Mouse (Mus musculus): Measurements from ENCODE around the gene Txk. TPM values are rescaled to one million over a fixed set of nuclear protein-coding genes. Genes with fewer than 3 reads are reported as not detected.

Gene Txk
- total RNA-seq, 2 experiments from 2014 or later: 0.14 TPM; not detected in 1

DNA sequence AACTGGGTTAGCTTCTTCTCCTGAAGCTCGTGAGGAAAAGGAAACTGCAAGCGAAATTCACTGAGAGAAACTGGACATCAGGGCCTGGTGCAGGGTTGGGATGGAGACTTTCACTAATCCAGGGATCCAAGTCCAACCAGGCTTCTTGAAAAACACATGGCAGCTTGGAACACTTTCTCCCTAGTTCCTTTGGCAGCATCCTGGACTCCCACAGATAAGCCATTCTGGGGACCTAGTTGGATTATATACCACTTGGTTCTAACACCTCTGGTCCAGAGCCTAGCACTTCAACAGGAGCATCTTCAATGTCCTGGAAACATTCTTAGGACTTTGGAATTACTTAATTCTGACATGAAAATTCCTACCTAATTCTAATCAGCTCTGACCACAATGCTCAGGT lies 2.5 kb upstream of the Txk start:
- DNase-seq (ENCODE audit: extremely low spot score in 1 of 2, low spot score in 1 of 2): no peak

DNA sequence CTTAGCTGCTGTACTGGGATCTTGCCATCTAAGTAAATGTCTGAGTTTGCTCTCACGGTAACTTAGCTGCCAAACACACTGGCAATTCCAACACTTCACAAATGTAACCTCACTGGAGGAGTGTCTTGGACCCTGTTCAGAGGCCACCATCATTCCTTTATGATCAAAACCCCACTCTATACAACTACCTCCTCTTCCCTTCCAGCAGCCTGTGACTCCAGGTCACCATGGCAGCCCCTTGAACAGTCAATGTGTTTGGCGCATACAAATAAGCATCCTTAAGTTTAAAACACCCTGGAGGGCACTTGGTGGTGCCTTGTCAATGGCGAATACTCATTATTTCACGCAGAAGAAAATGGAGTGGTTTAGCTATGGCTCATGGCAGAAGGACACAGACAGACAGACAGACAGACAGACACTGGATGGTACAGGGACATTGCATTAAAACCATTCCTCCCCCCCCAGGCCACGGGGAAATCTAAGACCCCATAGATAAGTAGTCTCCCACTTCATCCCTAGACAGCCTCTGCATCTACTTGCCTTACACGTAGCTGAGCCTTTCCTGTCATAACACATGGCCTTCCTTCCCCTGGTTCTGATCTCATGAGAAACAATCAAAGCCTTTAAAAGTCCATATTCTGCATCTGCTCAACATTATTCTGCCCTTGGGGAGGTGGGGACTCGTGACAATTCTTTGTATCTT lies 1.4 kb downstream of the Txk start:
- no peak for DNase-seq (ENCODE audit: extremely low spot score in 1 of 2, low spot score in 1 of 2)

DNA sequence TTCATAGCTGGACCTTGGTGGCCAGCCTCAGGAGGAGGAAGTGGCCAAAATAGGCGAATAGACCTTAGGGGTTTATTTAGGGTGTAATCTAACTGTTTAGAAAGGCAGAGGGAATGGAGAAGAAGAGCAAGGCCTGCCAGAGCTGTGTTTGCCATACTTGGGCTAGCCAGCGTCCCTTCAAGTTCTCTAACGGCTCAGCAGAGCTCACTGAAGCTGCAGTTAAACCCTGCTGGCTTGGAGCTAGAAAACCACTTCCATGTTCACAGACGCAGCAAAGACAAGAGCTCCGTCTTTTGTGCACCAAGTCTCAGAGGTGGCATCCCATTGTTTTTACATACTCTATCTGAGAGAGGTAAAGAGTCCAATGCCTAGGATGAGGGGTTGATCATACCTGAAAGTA lies 2.4 kb downstream of the Txk start:
- no peak for DNase-seq (ENCODE audit: extremely low spot score in 1 of 2, low spot score in 1 of 2)

DNA sequence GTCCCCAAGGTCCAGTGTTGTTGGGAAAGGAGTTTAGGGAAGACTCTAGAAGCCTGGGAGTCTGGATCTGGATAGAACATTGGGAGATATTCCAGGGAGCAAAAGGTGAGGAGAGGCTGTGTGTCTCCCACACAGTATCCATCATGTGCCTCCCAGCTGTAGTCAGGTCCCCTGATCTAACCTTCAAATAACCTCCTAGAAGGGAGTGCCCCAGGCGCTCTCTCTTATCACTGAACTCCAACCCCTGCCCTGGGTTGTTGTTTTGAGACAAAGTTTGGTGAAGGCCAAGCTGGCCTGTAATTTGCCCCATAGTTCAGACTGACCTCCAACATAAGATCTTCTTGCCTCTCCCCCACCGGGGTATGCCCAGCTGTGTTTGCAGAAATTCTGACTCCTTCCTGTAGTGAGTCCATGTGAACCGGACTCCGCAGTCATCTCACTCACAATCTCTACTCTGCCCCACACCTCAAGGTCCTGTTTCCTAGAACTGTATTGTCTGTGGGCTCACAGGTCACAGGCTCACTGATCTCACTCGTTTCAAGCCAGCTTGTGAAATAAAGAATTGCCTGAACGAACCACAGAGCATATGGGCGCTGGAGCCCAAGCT lies 3.8 kb downstream of the Txk start:
- no peak for DNase-seq (ENCODE audit: extremely low spot score in 1 of 2, low spot score in 1 of 2)

DNA sequence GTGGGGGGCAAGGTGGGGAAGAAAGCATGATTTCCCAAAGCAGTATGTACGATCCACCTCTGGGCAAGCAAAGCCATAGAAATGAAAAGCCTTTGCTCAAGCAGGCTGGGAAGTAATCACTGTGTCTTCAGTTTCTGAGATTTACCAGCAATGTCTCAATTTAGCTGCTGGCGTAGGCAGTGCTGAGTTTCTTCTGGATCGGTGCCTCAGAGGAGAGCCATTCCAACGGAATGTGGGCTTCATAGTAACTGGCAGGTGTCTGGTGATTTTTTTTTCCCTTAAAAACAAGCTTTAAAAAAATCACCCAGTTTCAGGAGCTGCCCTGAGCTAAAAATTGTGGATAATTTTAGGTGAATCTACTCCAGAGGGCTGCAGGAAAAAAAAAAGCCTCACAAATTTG lies 5.2 kb downstream of the Txk start:
- peak in 1 of 2 experiments; percentile 6 for DNase-seq (ENCODE audit: extremely low spot score in 1 of 2, low spot score in 1 of 2)

DNA sequence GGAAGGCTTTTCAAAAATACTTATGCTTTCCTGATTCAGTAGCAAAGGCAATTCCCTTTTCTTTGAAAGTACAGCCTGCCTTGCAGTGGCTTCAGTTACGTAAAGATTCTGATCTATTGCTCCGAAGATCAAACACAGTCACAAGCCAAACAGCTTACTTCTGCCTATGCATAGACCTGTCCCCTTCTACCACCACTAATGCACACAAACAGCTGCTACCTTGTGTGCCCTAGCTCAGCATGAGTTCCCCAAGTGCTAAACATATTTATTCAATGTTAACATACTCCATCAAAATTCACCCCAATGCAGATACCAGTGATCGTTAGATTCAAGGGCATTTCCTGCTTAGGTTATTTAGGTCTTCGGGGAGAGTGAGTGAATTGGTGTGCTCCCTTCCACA lies 6.1 kb downstream of the Txk start:
- no peak for DNase-seq (ENCODE audit: extremely low spot score in 1 of 2, low spot score in 1 of 2)

DNA sequence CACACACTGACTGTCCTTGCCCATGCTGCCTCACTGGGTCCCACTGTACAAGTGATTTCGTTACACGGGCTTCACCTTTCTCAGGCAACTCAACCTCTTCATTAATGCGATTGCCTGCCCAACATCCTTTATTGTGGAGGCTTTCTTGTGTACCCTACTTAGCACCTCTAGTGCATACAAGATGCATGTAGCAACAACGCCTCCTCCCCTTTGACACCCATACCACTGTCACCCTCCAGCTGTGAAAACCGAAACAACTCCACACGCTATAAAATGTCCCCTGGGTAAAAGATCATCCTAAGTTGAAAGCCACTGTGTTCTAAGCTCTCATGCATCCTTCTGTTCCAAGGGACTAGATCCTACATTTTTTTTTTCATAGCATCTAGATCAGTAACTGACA lies 9.5 kb downstream of the Txk start:
- no peak for DNase-seq (ENCODE audit: extremely low spot score in 1 of 2, low spot score in 1 of 2)

DNA sequence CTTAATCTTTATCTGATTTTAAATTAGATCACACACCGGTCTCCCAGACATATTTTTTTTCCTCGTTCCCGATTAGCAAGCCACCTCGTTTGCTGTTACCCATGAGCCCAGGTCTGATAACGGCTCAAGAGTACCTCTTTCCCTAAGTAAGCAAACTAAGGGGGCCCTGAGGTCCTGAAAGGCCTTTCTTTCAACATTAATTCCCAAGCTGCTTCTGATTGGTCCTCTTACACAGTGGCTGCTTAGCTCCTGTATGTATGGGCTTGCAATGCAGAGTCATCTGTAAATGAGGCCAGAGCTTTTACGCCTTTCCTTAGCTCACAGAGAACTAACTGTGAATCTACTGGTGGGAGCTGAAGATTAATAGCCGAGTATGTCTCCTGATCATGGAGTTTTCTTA lies 15.7 kb downstream of the Txk start:
- DNase-seq (ENCODE audit: extremely low spot score in 1 of 2, low spot score in 1 of 2): no peak

DNA sequence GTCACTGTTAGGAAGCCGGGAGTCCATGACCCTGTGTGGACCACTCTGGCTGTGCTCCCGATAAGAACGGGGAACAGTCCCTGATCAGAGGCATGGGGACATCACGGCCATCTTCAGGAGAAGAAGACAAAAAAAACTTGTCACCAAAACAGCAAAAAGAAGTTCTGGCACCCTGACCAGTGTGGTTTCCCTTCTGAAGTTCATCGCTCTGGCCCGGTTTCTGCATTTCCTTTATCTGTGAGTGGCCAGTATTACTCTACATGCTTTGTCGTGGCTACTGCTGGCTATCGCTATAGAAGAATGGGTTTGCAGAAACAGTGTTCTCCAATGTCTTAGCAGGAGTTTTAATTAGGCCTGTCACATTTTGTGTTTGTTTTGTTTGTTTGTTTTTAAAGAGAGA lies 16.1 kb downstream of the Txk start:
- no peak for DNase-seq (ENCODE audit: extremely low spot score in 1 of 2, low spot score in 1 of 2)

DNA sequence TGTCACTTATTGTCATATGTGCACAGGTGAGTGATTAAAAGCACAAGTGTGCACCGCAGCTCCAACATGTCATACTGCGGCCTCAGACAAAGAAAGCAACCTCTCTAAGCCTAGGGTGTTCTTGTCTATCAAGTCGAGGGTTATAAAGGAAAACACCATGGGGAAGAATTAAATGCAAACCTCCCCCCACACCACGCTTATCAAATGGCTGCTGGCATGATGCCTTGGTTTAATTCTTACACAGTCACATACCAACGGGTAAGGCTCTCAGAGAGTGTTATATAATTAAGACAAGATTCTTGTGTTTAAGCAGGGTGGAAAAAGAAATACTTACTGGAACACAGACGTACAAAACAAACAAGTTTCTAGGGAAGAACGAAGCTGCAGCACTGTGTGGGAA lies 16.8 kb downstream of the Txk start:
- no peak for DNase-seq (ENCODE audit: extremely low spot score in 1 of 2, low spot score in 1 of 2)

DNA sequence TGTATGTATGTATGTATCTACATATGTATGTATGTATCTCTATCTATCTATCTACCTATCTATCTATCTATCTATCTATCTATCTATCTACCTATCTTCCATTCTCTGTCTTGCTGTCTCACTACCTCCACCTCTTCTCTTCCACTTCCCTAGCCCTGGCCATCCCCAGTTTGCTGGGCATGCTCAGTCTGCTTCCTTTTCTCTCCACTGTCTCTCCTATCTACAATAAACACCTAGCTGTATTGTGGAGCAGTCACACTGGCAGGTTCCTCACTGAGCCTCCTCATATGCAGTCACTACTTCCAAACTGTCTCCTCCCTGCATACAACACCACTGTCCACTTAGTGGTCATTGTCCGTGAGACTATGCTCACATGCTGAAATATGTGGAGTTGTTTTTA lies 19.7 kb downstream of the Txk start:
- no peak for DNase-seq (ENCODE audit: extremely low spot score in 1 of 2, low spot score in 1 of 2)

DNA sequence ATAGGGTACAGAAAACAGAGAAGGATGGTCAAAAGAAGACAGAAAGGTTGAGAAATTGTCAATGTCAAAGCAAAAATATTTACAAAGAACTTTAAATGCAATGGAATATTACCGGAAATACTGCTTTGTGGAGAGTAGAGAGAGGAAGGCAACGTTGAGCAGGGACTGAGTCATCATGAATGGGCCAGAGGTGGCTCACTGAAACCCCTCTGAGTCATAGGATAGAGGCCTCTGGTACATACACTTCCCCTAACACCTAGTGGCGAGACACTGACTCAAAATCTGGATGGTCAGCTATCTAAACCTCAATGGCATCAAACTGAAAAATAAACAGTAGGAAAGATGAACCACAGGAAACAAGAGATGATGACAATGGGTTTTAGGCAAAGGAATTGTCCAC lies 27.2 kb downstream of the Txk start:
- no peak for DNase-seq (ENCODE audit: extremely low spot score in 1 of 2, low spot score in 1 of 2)

DNA sequence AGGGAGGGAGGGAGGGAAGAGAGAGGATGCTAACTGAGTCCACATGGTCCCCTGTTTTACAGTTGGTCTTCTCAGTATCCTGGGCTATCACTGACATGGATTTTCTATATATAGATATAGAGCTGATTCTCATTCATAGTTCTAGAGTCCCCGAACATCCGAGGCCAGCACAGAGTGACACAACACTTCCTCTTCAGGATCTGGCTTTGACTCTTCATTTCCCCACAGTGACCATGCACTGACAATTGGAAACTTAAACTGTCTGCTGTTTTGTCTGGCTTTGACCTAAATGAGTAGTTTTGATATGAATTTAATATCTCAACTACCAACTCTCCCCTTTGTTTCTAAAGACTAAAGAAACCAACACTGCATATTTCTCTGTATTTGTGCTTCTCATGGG lies 29.1 kb downstream of the Txk start:
- DNase-seq (ENCODE audit: extremely low spot score in 1 of 2, low spot score in 1 of 2): no peak

DNA sequence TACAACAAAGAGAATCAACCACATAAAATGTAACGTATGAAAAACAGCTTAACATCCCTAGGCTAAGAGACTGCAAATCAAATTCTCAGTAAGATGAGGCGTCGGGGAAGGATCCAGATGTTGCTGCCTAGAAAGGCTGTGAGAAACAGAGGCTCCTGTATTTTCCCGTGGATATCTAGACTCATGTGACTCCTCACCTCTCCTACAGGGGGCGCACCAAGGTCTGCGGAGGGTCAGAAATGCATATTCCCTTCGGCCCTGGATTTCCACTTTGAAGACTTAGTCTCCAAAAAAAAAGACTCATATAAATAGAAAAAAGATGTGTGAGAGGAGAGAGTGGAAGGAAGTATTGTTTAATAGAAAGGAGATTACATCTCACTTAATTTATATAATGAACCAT lies 32.0 kb downstream of the Txk start:
- DNase-seq (ENCODE audit: extremely low spot score in 1 of 2, low spot score in 1 of 2): no peak

DNA sequence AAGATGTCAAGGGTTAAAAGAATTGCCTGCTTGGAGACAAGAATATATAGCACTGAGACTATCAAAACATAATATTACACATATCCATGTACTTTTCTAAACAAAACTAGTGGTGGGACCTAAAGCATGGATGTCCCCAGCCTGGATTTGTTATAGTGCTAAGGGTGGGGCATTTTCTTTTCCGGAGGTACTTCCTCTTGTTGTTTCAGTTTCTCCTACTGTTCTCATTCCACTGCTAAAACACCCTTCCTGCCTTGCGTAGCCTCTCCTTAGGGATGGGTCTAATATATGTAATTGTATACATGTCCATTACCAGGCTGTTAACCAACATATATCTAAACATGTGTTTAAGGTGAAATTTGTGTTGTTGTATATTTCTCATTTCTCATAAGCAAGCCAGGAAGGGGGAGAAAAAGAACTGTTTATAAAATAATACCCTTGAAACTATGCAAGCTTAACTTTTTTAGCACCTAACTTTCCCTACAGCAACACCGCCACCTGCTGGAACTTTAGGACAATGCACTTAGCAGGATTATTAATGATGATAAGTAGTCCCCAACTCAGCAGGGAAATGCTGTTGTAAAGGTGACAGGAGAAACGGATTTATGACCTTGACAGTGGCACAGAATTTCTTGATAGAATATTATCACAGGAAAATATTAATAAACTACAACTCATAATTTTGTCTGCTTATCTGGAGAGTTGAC lies 41.9 kb downstream of the Txk start:
- DNase-seq (ENCODE audit: extremely low spot score in 1 of 2, low spot score in 1 of 2): peak; percentile 36 to 87

DNA sequence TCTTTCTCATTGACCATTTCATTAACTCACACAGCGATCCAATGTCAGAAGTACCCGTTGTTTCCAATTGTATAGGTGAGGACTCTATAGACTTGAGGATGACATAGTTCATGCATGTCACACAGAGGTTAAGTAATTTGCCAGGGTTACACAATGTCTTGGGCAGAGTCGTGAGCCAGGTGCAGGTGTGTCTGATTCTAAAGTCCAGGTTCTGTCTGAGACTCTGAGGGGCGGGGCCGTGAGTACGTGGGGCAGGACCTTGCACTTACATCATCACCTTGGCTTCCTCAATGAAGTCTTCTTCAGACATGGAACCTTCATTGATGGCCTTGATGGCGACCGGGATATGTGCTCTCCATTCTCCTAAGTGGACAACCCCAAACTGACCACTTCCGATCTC lies 42.6 kb downstream of the Txk start:
- no peak for DNase-seq (ENCODE audit: extremely low spot score in 1 of 2, low spot score in 1 of 2)

DNA sequence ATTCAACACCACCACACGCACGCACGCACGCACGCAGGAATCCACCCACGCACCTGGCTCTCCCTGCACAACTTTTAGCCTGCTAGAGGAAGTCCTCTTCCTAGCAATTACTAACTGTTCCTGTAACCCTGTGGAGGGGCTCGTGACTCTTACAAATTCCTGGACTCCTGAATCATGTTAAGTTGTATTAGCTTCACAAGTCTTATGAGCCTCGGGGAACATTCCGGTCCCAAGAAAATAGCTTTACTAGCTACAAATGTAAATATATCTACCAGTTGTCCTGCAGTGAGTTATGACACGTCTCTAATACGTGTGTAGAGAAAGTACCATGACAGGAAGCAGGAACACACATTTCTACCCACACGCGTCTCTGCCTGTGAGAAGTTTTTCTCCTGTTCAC lies 43.1 kb downstream of the Txk start:
- no peak for DNase-seq (ENCODE audit: extremely low spot score in 1 of 2, low spot score in 1 of 2)

DNA sequence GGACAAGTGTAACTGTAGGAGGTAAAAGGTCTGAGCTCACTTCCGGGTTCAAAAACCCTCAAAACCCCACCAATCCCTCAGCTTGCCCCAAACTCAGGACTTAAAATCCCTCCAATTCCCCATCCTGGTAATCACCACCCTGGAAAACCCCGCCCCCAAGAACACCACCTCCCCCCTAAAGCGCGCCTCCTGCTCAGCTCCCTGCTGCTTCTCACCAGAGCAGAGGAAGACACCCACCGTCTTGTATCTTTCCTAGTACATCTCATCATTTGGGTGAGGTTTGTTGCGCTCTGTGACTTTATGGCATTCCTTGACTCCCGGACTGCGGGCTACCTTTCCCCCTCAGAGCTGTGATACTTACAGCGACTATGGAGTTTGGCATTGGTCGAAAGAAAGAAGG lies 45.9 kb downstream of the Txk start:
- DNase-seq (ENCODE audit: extremely low spot score in 1 of 2, low spot score in 1 of 2): no peak

DNA sequence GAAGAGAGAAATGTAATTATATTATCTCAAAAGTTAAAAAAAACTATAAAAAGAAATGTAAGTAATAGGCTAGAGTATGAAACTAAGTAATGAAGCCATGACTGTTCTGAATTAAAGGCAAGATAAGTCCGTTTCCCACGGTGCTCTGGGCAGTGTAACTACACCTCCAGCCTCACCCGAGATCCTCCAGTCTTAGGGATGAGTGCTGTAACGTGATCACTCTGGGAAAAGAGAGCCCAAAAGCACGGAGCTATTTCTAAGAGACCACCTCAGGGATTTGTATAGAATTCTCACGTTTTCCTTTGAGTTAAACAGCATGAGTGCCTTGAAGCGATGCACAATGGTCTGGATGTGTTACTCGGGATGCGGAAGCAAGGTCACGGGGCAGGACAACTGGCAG lies 46.5 kb downstream of the Txk start:
- no peak for DNase-seq (ENCODE audit: extremely low spot score in 1 of 2, low spot score in 1 of 2)

DNA sequence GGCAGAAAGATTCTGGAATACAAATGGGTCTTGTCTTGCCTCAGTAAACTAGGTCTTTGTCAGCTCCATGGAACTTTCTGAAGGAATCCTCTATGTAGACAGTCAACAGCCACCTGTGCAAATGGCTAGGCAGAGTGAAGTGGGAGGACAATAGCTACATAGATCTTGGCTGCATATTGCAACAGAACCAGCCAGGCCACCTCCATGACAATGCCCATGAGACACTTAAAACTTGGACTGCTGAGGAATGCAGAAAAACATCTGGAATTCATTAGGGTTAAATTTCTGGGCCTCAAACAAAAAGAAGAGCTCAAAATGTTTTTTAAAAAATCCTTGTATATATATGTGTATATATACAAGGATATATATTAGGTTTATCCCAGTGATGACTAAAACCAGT lies 50.4 kb downstream of the Txk start:
- no peak for DNase-seq (ENCODE audit: extremely low spot score in 1 of 2, low spot score in 1 of 2)

DNA sequence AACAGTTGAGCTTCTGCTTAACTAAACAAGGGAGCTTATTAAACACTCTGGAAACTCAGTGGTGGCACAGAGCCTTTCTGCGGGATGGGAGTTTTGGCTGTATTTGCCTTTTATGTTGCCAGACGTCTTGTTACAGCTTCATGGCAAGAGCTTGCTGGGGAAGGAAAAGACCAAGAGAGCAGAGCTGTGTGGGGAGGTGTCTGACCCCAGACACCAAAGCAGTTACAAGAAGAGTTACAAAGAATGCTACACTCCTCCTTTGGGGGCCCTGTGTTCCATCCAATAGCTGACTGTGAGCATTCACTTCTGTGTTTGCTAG lies 53.1 kb downstream of the Txk start:
- no peak for DNase-seq (ENCODE audit: extremely low spot score in 1 of 2, low spot score in 1 of 2)

DNA sequence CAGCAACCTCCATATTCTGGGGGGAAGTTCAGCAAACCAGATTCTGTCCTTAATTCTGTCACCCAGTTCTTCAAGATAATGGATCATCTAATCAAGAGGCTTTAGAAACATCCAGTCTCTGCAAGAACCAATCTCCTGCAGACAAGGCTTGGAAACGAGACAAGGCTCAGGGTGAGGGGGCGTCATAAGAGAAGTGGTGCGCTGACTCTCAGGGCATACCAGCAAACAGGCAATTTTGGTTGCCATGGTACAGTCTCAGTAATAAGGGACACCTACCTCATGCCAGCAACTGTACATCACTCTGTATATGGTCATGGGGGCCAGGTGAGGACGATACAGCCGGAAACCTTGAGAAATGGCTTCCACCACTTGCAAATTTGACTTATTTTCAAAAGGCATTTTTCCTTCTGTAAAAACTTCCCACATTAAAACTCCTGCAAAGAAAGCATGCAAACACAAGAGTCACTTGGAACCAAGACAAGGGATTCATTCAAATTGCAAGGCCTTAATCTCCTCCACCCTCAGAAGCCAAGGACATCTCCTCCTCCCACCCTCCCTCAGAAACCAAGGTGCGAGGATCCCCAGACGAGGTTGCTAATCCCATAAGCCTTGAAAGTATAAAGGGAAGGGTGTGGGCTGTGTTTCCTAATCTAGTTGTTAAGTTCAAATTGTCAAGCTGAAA lies 53.6 kb downstream of the Txk start:
- no peak for DNase-seq (ENCODE audit: extremely low spot score in 1 of 2, low spot score in 1 of 2)
